Mouse (Mus musculus) retina, postnatal 7 days (tissue): ENCODE results near the gene Trappc6a.

Experiments used
- DNase-seq: peaks from one replicate; pipeline ENCODE4 v3.0.0-alpha.2; 2012; ENCODE audit warnings: low read depth, low spot score

Trappc6a gene

GRCm38 (mm10) chr7:19561431-19561764 lies 53.2 kb downstream of the Trappc6a start:
- DNase-seq, result no peak

GRCm38 (mm10) chr7:19561765-19562642 lies 53.8 kb downstream of the Trappc6a start:
- peak; percentile 96 for DNase-seq

DNA sequence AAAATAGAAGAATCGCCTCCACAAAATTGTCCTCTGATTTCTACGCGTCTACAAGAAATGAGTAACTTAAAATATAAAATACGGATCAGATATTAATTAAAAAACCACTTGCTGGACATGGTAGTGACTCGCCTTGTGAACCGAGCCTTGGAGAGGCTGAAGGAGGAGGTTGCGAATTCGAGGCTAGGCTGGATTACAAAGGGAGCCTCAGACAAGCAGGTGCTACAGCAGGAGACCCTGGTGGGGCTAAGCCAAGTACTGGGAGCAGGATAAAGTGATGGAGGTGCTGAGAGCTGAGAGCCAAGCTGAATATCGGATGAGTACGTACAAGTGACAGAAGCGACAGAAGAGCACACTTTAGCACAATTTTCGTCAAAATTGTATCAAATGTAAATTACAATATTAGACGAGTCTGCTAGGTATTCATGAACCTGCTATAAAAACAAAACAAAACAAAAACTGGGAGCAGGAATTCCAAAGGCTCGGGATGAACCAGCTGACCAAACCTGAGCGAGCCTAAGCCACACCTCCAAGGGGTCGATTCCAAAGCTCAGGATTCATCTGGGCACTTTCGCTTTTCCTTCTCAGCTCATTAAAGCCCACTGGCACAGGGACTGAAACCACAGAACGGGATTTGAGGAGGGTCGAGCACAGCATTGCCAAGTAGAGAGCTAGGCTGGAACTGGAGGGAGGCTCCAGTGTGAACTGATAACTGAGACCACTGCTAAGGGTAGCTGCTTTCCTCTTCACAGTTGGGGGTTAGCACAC lies 54.6 kb downstream of the Trappc6a start, which contains the start of gene Ppp1r37:
Gene Ppp1r37, minus strand, starts transcription at position 434 of the 768 bp plus-strand sequence.
- DNase-seq, result peak; percentile 41

DNA sequence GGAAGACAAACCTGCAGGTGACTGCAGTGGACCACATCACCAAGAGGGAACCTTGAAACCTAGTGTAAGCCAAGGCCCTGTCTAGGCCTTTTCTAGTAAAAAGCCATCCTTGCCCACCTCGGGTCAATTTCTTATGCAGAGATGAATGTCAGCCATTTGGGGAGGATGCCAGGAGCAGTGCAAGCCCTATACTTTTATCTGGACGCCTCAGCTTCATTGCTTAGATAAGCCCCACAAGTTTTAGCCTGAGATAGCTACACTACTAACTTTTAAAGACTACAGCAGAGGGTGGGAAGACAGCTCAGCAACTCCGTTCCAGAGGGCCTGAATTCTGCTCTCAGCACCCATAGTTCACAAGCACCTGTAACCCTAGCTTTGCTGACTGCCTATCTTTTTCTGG lies 55.7 kb downstream of the Trappc6a start:
- no peak for DNase-seq

DNA sequence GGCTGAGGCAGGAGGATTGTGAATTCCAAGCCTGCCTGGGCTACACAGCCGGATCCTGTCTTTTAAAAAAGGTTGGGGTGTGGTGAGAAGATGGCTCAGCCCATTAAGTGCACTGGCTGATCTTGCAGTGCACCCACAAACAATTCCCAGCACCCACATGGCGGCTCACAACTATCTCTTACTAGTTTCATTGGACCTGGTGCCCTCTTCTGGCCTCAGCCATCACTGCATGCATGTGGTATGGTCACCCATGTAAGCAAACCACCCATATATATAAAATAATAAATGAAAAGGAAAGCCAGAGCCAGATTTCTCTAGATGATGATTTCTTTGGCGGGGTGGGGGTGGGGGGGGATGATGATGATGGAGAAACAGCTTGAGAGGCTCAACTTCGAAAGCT lies 56.3 kb downstream of the Trappc6a start:
- DNase-seq, result no peak
